Mouse (Mus musculus) lung, adult 2 months (tissue): ENCODE results near the gene Stox2. TPM values are rescaled to one million over a fixed set of nuclear protein-coding genes. Genes with fewer than 3 reads are reported as not detected.
A peak's percentile ranks its signal among the peaks of the same experiment; 100 is the strongest.

Experiments
- DNase-seq: peaks from one replicate; pipeline ENCODE4 v3.0.0; 2022
- H3K4me1 ChIP-seq: fragments of 200-500 bp; 2 replicates; pipeline ENCODE4 v1.6.1; 2011; ENCODE audit warnings: low read length; ENCODE audit not compliant: control insufficient read depth, insufficient read depth
- H3K4me3 ChIP-seq: fragments of 200-500 bp; replicated peaks from 2 replicates; pipeline ENCODE3; 2011; ENCODE audit warnings: low read depth, mild to moderate bottlenecking, control low read depth, low read length; ENCODE audit errors: extremely low read depth
- CTCF ChIP-seq: fragments of 200-500 bp; IDR thresholded peaks from 2 replicates; pipeline ENCODE4 v1.5.1; 2011; ENCODE audit warnings: mild to moderate bottlenecking, low read length, control low read depth; ENCODE audit not compliant: insufficient read depth
- POLR2A ChIP-seq: fragments of 200-500 bp; IDR thresholded peaks from 2 replicates; pipeline ENCODE4 v1.6.1; 2011; ENCODE audit warnings: low read depth, mild to moderate bottlenecking, control low read depth, low read length, borderline replicate concordance; ENCODE audit errors: extremely low read depth
- WGBS: fragments of 180-500 bp; shearing (Covaris S2); methylation state at CpG from one replicate; pipeline ENCODE4 v1.1.7; 2018; 5-methylcytosine and 5-hydroxymethylcytosine counted together
- polyA plus RNA-seq: library from polyadenylated mRNA; depleted of rRNA; stranded (reverse); fragments of >200 nt; gene quantifications from 2 replicates; pipeline ENCODE4 v1.2.3, GENCODE M21; 2012

Stox2 gene
- polyA plus RNA-seq, 1 experiment = 3.8 TPM

DNA sequence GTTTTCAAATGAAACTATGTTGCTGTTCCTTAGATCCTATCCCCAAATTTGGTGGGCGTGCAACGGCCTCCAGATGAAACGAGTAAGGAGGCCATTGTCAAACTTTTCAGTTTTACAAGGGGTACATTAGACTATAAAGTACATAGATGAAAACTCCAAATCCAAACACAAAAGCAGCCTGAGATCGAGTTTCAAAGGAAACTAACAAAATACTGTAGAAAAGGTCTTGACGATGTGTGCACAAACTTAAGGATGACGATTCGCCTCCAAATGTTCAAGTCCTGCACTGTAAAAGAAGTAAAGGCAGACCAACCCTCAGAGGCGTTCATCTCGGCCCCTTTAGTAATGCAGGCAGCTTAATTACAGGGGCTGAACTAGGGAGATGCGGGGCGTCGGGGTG, 34.8 kb downstream of the Stox2 start:
- no peak for DNase-seq
- Histone ChIP-seq H3K4me1 (0 out of 2 replicates have a peak, but pooled peaks cover 4% of the 10 kb centered on the region), H3K4me3 (no peak overlapping the region)
- WGBS = 35% methylated on average over 12 of the region's 12 CpGs
- no peak for TF ChIP-seq CTCF
- no peak for TF ChIP-seq POLR2A

DNA sequence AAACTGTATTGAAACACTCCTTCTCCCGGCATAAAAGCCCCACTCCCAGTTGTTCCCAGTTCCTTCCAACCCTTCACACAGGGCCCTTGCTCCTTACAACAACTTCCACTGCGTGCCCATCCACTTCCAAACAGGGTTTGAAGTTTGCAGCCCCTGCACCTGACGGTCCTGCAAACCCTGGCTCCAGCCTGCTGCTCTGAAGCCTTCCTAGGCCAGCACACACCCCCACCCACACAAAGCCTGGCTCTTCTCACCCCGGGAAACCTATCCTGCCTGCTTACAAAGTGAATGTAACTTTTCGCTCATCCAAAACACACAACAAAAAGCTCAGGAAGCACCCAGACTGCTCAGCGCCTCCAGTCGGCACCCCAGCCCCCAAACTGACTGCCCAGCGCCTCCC, 37.1 kb downstream of the Stox2 start:
- Histone ChIP-seq H3K4me3 (no peak overlapping the region), H3K4me1 (0 out of 2 replicates have a peak, but pooled peaks cover 3% of the 10 kb centered on the region)
- DNase-seq = no peak
- WGBS = 30% methylated on average over 8 of the region's 8 CpGs
- TF ChIP-seq POLR2A (no peak), CTCF (no peak)

DNA sequence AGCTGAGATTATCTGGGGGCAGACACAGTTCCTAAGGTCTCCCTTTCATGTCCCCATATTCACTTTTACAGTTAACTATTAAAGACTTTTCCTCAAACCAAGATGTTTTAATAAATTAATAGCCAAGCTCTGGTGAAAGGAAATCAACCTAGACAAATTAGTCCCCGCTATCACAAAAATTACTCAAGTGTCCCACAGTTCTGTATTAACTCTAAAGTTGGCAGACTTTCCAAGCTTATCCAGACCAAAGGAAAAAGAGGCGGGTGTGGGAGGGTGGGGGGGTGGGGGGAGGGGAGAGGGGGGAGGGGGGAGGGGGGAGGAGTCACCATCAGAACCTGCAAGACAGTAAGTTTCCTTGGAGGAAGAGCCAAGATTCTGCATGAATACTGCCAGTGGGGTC, 41.3 kb downstream of the Stox2 start:
- H3K4me1 ChIP-seq = no peaks in the 10 kb centered on the region
- H3K4me3 ChIP-seq = no peak overlapping the region
- no peak for DNase-seq
- 81% methylated on average over 1 of the region's 2 CpGs for WGBS
- TF ChIP-seq POLR2A = no peak
- TF ChIP-seq CTCF = no peak

DNA sequence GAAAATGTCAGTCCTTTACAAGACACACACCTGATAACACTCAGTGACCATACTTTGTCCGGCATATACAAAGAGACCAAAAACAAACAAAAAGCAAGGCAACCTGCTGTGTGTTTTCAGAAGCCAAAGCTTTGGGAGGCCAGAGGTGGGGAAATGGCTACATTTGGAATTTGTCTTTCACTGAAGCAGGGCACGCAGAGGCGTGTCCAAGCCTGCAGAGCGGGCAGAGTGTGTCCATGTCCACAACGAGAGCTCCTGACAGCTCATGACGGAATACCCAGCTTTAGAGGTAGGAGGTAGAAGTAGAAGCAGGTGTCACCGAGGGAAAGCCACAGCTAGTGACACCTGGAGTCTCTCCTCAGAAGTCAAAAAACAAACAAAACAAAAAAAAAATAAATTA, 53.2 kb downstream of the Stox2 start:
- TF ChIP-seq CTCF (no peak), POLR2A (no peak)
- 60% methylated on average over 7 of the region's 7 CpGs for WGBS

DNA sequence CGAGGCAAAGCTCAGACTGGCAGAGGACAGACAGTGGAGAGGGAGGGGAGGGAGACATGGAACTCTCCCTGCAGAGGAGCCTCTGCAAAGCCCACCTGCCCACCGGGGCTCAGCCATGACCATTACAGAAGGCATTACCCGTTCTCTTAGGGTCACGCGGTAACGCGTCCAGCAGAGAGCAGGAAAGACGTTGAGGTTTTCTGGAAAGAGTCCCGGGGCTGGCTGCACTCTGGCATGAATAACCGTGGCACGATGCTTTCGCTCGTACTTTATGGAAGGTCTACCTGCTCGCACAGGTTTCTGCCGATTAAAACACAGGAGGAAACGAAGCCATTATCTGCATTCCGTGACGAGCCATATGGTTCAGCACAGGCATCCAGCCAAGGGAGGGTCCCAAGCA, 53.9 kb downstream of the Stox2 start:
- no peak overlapping the region for H3K4me3 ChIP-seq
- 68% methylated on average over 18 of the region's 18 CpGs for WGBS
- TF ChIP-seq POLR2A = no peak
- TF ChIP-seq CTCF = no peak
- DNase-seq = no peak
- 0 out of 2 replicates have a peak, but pooled peaks cover 3% of the 10 kb centered on the region for H3K4me1 ChIP-seq

More for the DNA sequence above, 53.2 kb downstream of the Stox2 start:
- Histone ChIP-seq H3K4me1 (0 out of 2 replicates have a peak, but pooled peaks cover under 1% of the 10 kb centered on the region), H3K4me3 (no peak overlapping the region)
- DNase-seq = no peak

DNA sequence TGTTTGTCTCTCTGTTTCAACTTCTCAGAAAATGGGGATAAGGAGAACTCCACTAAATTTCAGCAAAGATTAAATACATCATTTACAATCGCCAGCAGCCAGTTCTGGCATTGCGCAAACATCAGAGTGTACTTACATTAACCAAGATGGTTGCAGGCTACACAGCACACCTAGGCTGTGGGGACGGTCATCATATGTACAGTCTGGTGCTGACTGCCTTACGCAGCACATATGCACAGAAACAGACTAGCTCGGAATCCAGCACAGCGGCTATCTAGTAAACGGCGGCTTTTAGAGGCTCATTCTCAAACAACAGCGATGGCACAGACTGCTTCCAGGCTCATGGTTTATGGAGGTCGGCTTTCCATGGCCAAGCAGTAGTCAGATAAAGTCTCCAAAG, 54.3 kb downstream of the Stox2 start:
- no peak for DNase-seq
- Histone ChIP-seq H3K4me3 (no peak overlapping the region), H3K4me1 (0 out of 2 replicates have a peak, but pooled peaks cover 3% of the 10 kb centered on the region)
- TF ChIP-seq POLR2A = no peak
- no peak for TF ChIP-seq CTCF
- WGBS = 90% methylated on average over 10 of the region's 10 CpGs

DNA sequence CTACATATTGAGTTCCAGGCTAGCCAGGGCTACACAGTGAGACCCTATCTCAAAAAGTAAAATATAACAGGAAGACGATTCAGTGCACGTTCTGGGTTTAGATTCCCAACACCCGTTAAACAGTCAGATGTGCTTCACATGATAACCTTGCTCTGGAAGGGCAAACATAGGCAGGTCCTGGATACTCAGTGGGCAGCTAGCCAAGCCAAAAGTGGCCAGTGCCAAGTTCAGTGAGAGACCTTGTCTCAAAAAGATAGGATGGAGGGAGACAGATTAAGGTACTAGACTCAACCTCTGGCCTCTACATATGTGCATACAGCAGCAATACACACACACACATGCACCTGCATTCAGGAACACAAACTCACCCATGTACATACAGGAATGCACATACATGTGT, 56.7 kb downstream of the Stox2 start:
- DNase-seq = no peak
- 0 out of 2 replicates have a peak, but pooled peaks cover 3% of the 10 kb centered on the region for H3K4me1 ChIP-seq
- 34% methylated on average over 3 of the region's 3 CpGs for WGBS
- no peak overlapping the region for H3K4me3 ChIP-seq
- TF ChIP-seq POLR2A (no peak), CTCF (no peak)

DNA sequence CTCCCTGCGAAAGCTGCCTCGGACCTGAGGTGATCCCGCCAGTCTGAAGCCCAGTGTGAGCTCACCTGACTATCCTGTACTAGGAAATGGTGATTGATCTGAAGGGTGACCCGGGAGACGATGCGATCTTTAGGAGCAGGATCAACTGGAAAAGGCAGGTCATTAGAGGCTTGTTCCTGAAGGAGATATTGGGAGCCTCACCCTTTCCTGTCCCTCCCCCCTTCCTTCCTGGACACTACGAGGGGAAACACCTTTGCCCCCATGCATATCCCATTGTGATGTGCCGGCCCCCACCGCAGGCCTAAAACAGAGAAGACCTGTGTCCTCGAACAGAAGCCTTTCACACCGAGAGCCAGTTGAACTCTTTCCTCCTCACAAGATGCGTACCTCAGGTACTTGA, 58.0 kb downstream of the Stox2 start:
- Histone ChIP-seq H3K4me3 (no peak overlapping the region), H3K4me1 (0 out of 2 replicates have a peak, but pooled peaks cover 3% of the 10 kb centered on the region)
- TF ChIP-seq CTCF (no peak), POLR2A (no peak)
- no peak for DNase-seq
- whole genome bisulfite sequencing = 57% methylated on average over 12 of the region's 12 CpGs

DNA sequence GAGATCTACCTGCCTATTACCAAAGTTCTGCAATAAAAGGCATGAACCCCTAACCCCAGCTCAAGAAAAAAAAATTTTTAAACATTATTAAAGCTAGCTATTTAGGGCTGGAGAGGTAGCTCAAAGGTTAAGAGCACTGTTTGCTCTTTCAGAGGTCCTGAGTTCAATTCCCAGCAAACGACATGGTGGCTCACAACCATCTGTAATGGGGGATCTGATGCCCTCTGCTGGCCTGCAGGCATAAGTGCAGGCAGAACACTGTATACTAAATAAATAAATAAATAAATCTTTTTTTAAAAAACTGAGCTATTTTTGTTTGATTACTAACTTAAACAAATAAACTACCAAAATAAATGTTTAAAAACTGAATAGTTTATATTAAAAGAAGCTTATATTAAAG, 60.4 kb downstream of the Stox2 start:
- Histone ChIP-seq H3K4me3 (no peak overlapping the region), H3K4me1 (0 out of 2 replicates have a peak, but pooled peaks cover 3% of the 10 kb centered on the region)
- TF ChIP-seq CTCF (peak; percentile 52), POLR2A (no peak)
- no peak for DNase-seq
- WGBS = 53% methylated on average over 1 of the region's 1 CpGs

DNA sequence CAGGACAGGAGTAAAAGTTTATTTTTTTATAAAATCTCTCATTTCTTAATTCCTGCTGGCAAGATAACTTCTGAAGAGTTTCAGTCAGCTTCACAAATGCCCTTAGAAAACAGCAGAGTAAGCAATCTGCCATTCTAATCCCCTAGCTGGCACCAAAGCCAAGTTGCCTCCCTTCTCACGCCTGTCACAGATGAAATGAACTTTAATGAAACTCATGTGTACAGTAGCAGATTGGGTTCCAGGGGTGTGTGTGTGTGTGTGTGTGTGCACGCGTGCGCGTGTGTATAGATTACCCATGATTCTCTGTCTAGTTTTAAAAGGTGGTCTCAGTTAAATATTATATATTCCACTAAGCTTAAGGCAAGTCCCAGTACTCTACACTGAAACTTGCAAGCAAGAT, 62.0 kb downstream of the Stox2 start:
- TF ChIP-seq POLR2A = no peak
- no peak for TF ChIP-seq CTCF
- H3K4me1 ChIP-seq = peaks cover 3% of the 10 kb centered on the region; the same call in 1 of the 2 replicates
- DNase-seq = no peak
- WGBS = 89% methylated on average over 5 of the region's 5 CpGs
- no peak overlapping the region for H3K4me3 ChIP-seq

DNA sequence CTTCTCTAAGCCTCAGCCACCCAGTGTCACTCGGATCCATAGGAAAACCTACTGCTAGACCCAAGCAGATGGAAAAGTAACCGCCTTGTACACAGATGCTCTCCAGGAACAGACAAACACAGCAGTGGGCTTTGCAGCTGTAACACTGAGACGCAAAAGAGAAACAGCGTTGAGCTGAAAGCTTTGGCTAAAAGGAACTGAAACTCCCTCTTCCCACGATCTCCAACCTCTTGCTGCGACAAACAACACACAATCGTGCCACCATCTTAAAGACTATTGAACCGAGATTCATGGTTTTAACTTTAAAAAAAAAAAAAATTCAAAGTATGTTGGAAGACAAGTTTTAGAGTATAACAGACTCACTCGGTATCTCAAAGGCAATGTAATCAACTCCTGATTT, 62.5 kb downstream of the Stox2 start:
- Histone ChIP-seq H3K4me3 (no peak overlapping the region), H3K4me1 (peaks cover 3% of the 10 kb centered on the region; the same call in 1 of the 2 replicates)
- DNase-seq = no peak
- no peak for TF ChIP-seq POLR2A
- no peak for TF ChIP-seq CTCF
- WGBS = 84% methylated on average over 9 of the region's 9 CpGs
